Mouse (Mus musculus) spleen, adult 2 months (tissue): ENCODE measurements at regions not wholly inside any gene's neighbourhood (a gene's known extent, or its start where the extent isn't known, plus 50 kb on each side); places are given as distances from the start of the nearest gene placed in this dataset.

Source experiments
- CTCF ChIP-seq: fragments of 200-500 bp; IDR thresholded peaks from 2 replicates; pipeline ENCODE4 v1.5.1; 2011; ENCODE audit warnings: mild to moderate bottlenecking, inconsistent platforms; ENCODE audit not compliant: insufficient read depth, insufficient read length, insufficient replicate concordance; ENCODE audit errors: extremely low read depth
- POLR2A ChIP-seq: fragments of 200-500 bp; IDR thresholded peaks from 2 replicates; pipeline ENCODE4 v1.6.1; 2011; ENCODE audit warnings: low read depth, low read length, inconsistent platforms

DNA sequence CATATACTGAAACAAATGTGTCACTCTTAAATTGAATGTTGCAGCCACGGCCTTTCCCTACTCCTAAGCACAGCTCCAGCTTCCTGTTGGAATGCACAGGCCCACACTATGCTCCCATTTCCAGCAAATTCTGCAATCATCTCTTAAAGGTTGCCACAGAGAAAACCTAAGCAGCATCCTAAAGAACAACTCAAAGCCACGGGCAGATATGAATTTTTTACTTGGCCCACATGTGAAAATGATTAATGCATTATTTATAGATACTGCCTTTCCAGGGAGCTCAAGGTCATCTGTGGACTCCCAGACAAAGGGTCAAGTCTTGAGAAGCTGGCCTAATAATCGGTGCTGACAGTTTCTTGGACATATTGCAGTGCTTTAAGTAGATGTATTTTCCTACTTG, 663.5 kb upstream of the Nrsn1 start:
- TF ChIP-seq CTCF: no peak
- TF ChIP-seq POLR2A: no peak
